Mouse (Mus musculus): ENCODE measurements around the gene Eif2ak2.

DNA sequence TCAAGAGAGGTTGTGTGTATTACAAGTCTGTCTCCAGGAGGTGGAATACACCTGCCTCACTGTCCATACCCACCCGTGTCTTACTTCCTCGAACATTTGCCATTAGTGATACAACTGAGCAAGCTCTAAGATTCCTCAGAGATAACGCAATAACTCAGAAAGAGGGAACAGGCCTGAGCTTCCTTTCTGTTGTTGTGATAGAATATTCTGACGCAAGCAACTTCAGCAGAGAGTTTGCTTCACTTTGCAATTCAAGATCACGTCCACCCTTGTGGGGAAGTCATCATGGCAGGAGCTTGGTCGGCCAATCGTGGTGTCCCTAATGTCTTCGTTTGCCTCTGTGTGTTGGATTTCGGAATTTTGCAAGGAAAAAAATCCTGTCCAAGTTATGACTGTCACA, 8.6 kb upstream of the Eif2ak2 start:
- TF ChIP-seq CTCF (IDR thresholded peaks at IDR 0.05; ENCODE audit: extremely low read depth, insufficient read depth, low read length), result no peak
- no peak for TF ChIP-seq POLR2A (IDR thresholded peaks at IDR 0.05; ENCODE audit: extremely low read depth, insufficient read depth, low read length)
